Mouse (Mus musculus) intestine, embryonic 14.5 days (tissue): Measurements from ENCODE around the gene Lamtor1. TPM values are rescaled to one million over a fixed set of nuclear protein-coding genes. Genes with fewer than 3 reads are reported as not detected.
A peak's percentile ranks its signal among the peaks of the same experiment; 100 is the strongest.

Experiments
- ATAC-seq: fragments of 200-750 bp; cut with Nextera tagmentation; replicated peaks from 2 replicates; pipeline ENCODE4 v1.8.0; 2017; ENCODE audit warnings: low read depth, moderate number of reproducible peaks, moderate TSS enrichment, moderate library complexity; ENCODE audit not compliant: low FRiP score, low TSS enrichment
- DNase-seq: peaks from one replicate; pipeline ENCODE4 v3.0.0-alpha.2; 2018; ENCODE audit warnings: low spot score
- H3K27ac ChIP-seq: fragments of 300-500 bp; sonication (generic); 2 replicates; pipeline ENCODE4 v1.5.1; 2014; ENCODE audit warnings: low read depth, mild to moderate bottlenecking, control low read depth
- H3K27me3 ChIP-seq: fragments of 300-500 bp; sonication (generic); replicated peaks from 2 replicates; pipeline ENCODE4 v1.6.1; 2014; ENCODE audit warnings: low read length, control low read depth; ENCODE audit not compliant: control insufficient read depth, insufficient read depth
- H3K36me3 ChIP-seq: fragments of 300-500 bp; sonication (generic); 2 replicates; pipeline ENCODE4 v1.6.1; 2014; ENCODE audit warnings: low read length, control low read depth; ENCODE audit not compliant: control insufficient read depth, insufficient read depth
- H3K4me1 ChIP-seq: fragments of 300-500 bp; sonication (generic); replicated peaks from 2 replicates; pipeline ENCODE4 v1.6.1; 2014; ENCODE audit warnings: low read length, control low read depth, mixed read lengths; ENCODE audit not compliant: control insufficient read depth, insufficient read depth
- H3K4me2 ChIP-seq: fragments of 300-500 bp; sonication (generic); 2 replicates; pipeline ENCODE4 v1.6.1; 2014; ENCODE audit warnings: low read length
- H3K4me3 ChIP-seq: fragments of 300-500 bp; sonication (generic); 2 replicates; pipeline ENCODE4 v1.5.1; 2014; ENCODE audit warnings: low read depth, low read length, control low read depth, mixed read lengths
- H3K9ac ChIP-seq: fragments of 300-500 bp; sonication (generic); 2 replicates; pipeline ENCODE4 v1.6.1; 2014; ENCODE audit warnings: mild to moderate bottlenecking, low read length
- H3K9me3 ChIP-seq: fragments of 300-500 bp; sonication (generic); 2 replicates; pipeline ENCODE4 v1.6.1; 2016; ENCODE audit warnings: low read length, control low read depth; ENCODE audit not compliant: control insufficient read depth
- WGBS: fragments of 180-500 bp; shearing (Covaris S2); extraction: QIAGEN DNeasy Blood & Tissue Kit; methylation state at CpG from one replicate; pipeline ENCODE4 v1.1.7; 2014; 5-methylcytosine and 5-hydroxymethylcytosine counted together
- polyA plus RNA-seq: library from polyadenylated mRNA; unstranded; fragments of >200 nt; fragmentation: Nextera tagmentation; extraction: Ambion mirVana; gene quantifications from 2 replicates; pipeline ENCODE4 v1.2.1, GENCODE M21; 2014

The Lamtor1 gene
- polyA plus RNA-seq, 1 experiment from 2014 or later, result 153 TPM

- no peak for DNase-seq
- no peaks in the 10 kb centered on the region for H3K27me3 ChIP-seq
- H3K27ac ChIP-seq, result no peak overlapping the region
- no peaks in the 10 kb centered on the region for H3K36me3 ChIP-seq
- peaks cover 17% of the 10 kb centered on the region for H3K4me1 ChIP-seq
- H3K9ac ChIP-seq, result no peak overlapping the region
- H3K4me2 ChIP-seq, result no peak overlapping the region
- no peak for ATAC-seq
- H3K4me3 ChIP-seq, result no peak overlapping the region
- no peaks in the 10 kb centered on the region for H3K9me3 ChIP-seq
- 80% methylated on average over 1 of the region's 1 CpGs for WGBS
Measured at GRCm38 (mm10) chr7:101967256-101967655, 61.6 kb downstream of the Lamtor1 start.

- Histone ChIP-seq H3K27ac (peak overlapping the region; percentile 100), H3K9ac (no peak overlapping the region), H3K9me3 (no peaks in the 10 kb centered on the region), H3K27me3 (no peaks in the 10 kb centered on the region), H3K4me2 (peak overlapping the region; percentile 82), H3K36me3 (no peaks in the 10 kb centered on the region), H3K4me3 (no peak overlapping the region), H3K4me1 (peaks cover 23% of the 10 kb centered on the region)
- WGBS, result 59% methylated on average over 2 of the region's 2 CpGs
- no peak for DNase-seq
- ATAC-seq, result no peak
Measured at GRCm38 (mm10) chr7:101968751-101969150, 63.0 kb downstream of the Lamtor1 start.

GRCm38 (mm10) chr7:101969694-101970428, 64.2 kb downstream of the Lamtor1 start:
- no peaks in the 10 kb centered on the region for H3K36me3 ChIP-seq
- peak overlapping the region; percentile 77 for H3K4me3 ChIP-seq
- WGBS, result under 1% methylated on average over 52 of the region's 53 CpGs
- ATAC-seq, result peak; percentile 91
- H3K9ac ChIP-seq, result peak overlapping the region; percentile 82
- peak overlapping the region; percentile 100 for H3K27ac ChIP-seq
- peaks cover 33% of the 10 kb centered on the region for H3K4me1 ChIP-seq
- no peaks in the 10 kb centered on the region for H3K27me3 ChIP-seq
- no peaks in the 10 kb centered on the region for H3K9me3 ChIP-seq
- DNase-seq, result peak; percentile 94
- H3K4me2 ChIP-seq, result peak overlapping the region; percentile 82

- Histone ChIP-seq H3K9ac (peak overlapping the region; percentile 82), H3K27ac (peak overlapping the region; percentile 100), H3K27me3 (no peaks in the 10 kb centered on the region), H3K4me2 (peak overlapping the region; percentile 82), H3K36me3 (no peaks in the 10 kb centered on the region), H3K4me3 (peak overlapping the region; percentile 77), H3K4me1 (peaks cover 33% of the 10 kb centered on the region), H3K9me3 (no peaks in the 10 kb centered on the region)
- 0% methylated on average over 16 of the region's 17 CpGs for WGBS
- DNase-seq (peak; percentile 94), ATAC-seq (peak; percentile 74)
Measured at GRCm38 (mm10) chr7:101970429-101970775, 64.7 kb downstream of the Lamtor1 start.

GRCm38 (mm10) chr7:101970821-101971461, 65.2 kb downstream of the Lamtor1 start:
- ATAC-seq (peak; percentile 53), DNase-seq (peak; percentile 86)
- Histone ChIP-seq H3K4me1 (peaks cover 33% of the 10 kb centered on the region), H3K9ac (peak overlapping the region; percentile 82), H3K4me3 (peak overlapping the region; percentile 77), H3K4me2 (peak overlapping the region; percentile 82), H3K9me3 (no peaks in the 10 kb centered on the region), H3K27ac (peak overlapping the region; percentile 100), H3K36me3 (no peaks in the 10 kb centered on the region), H3K27me3 (no peaks in the 10 kb centered on the region)
- WGBS, result 2% methylated on average over 19 of the region's 19 CpGs

- H3K27ac ChIP-seq, result peak overlapping the region; percentile 100
- H3K4me1 ChIP-seq, result peaks cover 33% of the 10 kb centered on the region
- H3K4me3 ChIP-seq, result peak overlapping the region; percentile 77
- no peak for ATAC-seq
- H3K36me3 ChIP-seq, result no peaks in the 10 kb centered on the region
- peak overlapping the region; percentile 82 for H3K9ac ChIP-seq
- 50% methylated on average over 2 of the region's 2 CpGs for WGBS
- no peaks in the 10 kb centered on the region for H3K9me3 ChIP-seq
- no peaks in the 10 kb centered on the region for H3K27me3 ChIP-seq
- peak overlapping the region; percentile 82 for H3K4me2 ChIP-seq
- DNase-seq, result no peak
Measured at GRCm38 (mm10) chr7:101971721-101972120, 66.0 kb downstream of the Lamtor1 start.

- H3K27me3 ChIP-seq, result no peaks in the 10 kb centered on the region
- H3K36me3 ChIP-seq, result peaks cover 7% of the 10 kb centered on the region
- 52% methylated on average over 3 of the region's 3 CpGs for WGBS
- no peak overlapping the region for H3K4me3 ChIP-seq
- no peak for DNase-seq
- H3K4me1 ChIP-seq, result peaks cover 31% of the 10 kb centered on the region
- H3K4me2 ChIP-seq, result peak overlapping the region; percentile 0; the same call in 1 of the 2 replicates
- H3K9ac ChIP-seq, result no peak overlapping the region
- no peaks in the 10 kb centered on the region for H3K9me3 ChIP-seq
- peak overlapping the region; percentile 8; the same call in 1 of the 2 replicates for H3K27ac ChIP-seq
- no peak for ATAC-seq
Measured at GRCm38 (mm10) chr7:101973730-101974129, 68.0 kb downstream of the Lamtor1 start.

GRCm38 (mm10) chr7:101974505-101974904, 68.8 kb downstream of the Lamtor1 start:
- no peaks in the 10 kb centered on the region for H3K27me3 ChIP-seq
- 24% methylated on average over 2 of the region's 2 CpGs for WGBS
- no peaks in the 10 kb centered on the region for H3K9me3 ChIP-seq
- no peak overlapping the region for H3K27ac ChIP-seq
- DNase-seq, result no peak
- H3K4me2 ChIP-seq, result no peak overlapping the region
- peaks cover 26% of the 10 kb centered on the region for H3K4me1 ChIP-seq
- peaks cover 10% of the 10 kb centered on the region for H3K36me3 ChIP-seq
- no peak overlapping the region for H3K4me3 ChIP-seq
- no peak overlapping the region for H3K9ac ChIP-seq
- no peak for ATAC-seq
